Mouse (Mus musculus): ENCODE data around the gene Dnlz. TPM values are rescaled to one million over a fixed set of nuclear protein-coding genes. Genes with fewer than 3 reads are reported as not detected.

Gene Dnlz
- total and polyA plus RNA-seq, 3 experiments, result 21.8 to 27.7 TPM; not detected in 1

GRCm38 (mm10) chr2:26390954-26391353 lies 39.0 kb upstream of the Dnlz start:
- Histone ChIP-seq H3K79me2 (ENCODE audit: control insufficient read depth, insufficient read depth, low read length, poor library complexity) (peaks cover 31% of the 10 kb centered on the region), H3K36me3 (ENCODE audit: control insufficient read depth in 1 of 2, insufficient read depth in 2 of 2, low read length in 2 of 2) (peaks cover 7 to 18% of the 10 kb centered on the region in 2 experiments), H3K4me3 (ENCODE audit: control insufficient read depth in 1 of 2, insufficient read depth in 1 of 2, low read depth in 2 of 2, low read length in 2 of 2) (no peak overlapping the region), H3K4me1 (ENCODE audit: control insufficient read depth in 1 of 2, insufficient read depth in 2 of 2, low read length in 2 of 2) (peaks cover 0 to 11% of the 10 kb centered on the region in 2 experiments; a peak in 3 of 4 replicates), H3K9ac (ENCODE audit: control insufficient read depth, low read depth, low read length, poor library complexity, severe bottlenecking) (no peak overlapping the region), H3K27me3 (ENCODE audit: control insufficient read depth in 1 of 2, insufficient read depth in 2 of 2, low read length in 2 of 2) (no peaks in the 10 kb centered on the region), H3K9me3 (replicated peaks; ENCODE audit: insufficient read depth, low read length) (no peaks in the 10 kb centered on the region), H3K27ac (ENCODE audit: control insufficient read depth, low read depth, low read length) (no peak overlapping the region)
- no peak for DNase-seq (ENCODE audit: low read depth, low spot score)
- TF ChIP-seq POLR2AphosphoS2 (IDR thresholded peaks at IDR 0.05; ENCODE audit: low read length) (no peak), SMC3 (IDR thresholded peaks at IDR 0.05; ENCODE audit: low read depth, low read length) (no peak)

DNA sequence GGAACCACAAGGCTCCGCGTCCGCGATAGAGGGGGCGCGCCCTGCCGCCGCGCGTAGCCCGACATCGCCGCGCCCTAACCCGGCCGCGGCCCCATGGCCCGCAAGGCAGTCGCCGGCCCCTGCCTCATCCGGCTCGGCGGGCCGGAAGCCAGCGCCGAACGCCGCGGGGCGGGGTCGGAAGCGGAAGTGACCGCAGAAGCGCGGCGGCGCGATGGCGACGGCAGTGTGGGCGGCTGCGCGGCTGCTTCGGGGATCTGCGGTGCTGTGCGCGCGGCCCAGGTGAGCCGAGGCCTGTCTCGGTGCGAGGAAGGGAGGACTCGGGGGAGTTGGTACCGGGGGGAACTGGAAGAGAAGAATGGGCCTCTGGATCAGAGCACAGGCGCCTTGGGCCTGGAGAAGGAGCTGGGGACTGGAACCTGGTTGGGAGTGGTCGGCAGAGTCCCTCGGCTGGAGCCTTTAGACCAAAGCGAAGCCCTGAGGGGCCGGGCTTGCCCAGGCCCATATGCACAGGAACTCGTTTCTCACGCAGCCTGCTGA lies 37.3 kb upstream of the Dnlz start, which contains the start of the genes Entr1 and Pmpca:
Gene Entr1, minus strand, starts transcription at position 163 of the 537 bp plus-strand sequence.
Gene Pmpca, plus strand, starts transcription at position 186 of the 537 bp plus-strand sequence.
- peak; percentile 87 for DNase-seq (ENCODE audit: low read depth, low spot score)
- Histone ChIP-seq H3K4me1 (ENCODE audit: control insufficient read depth in 1 of 2, insufficient read depth in 2 of 2, low read length in 2 of 2) (peaks cover 0 to 11% of the 10 kb centered on the region in 2 experiments; a peak in 3 of 4 replicates), H3K4me3 (ENCODE audit: control insufficient read depth in 1 of 2, insufficient read depth in 1 of 2, low read depth in 2 of 2, low read length in 2 of 2) (peak within 1 kb of the TSS; percentile 75 to 93), H3K9ac (ENCODE audit: control insufficient read depth, low read depth, low read length, poor library complexity, severe bottlenecking) (peak within 1 kb of the TSS; percentile 85), H3K27ac (ENCODE audit: control insufficient read depth, low read depth, low read length) (peak within 1 kb of the TSS; percentile 34; the same call in 1 of the 2 replicates), H3K27me3 (ENCODE audit: control insufficient read depth in 1 of 2, insufficient read depth in 2 of 2, low read length in 2 of 2) (no peaks in the 10 kb centered on the region), H3K36me3 (ENCODE audit: control insufficient read depth in 1 of 2, insufficient read depth in 2 of 2, low read length in 2 of 2) (peaks cover 7 to 12% of the 10 kb centered on the region in 2 experiments), H3K79me2 (ENCODE audit: control insufficient read depth, insufficient read depth, low read length, poor library complexity) (peaks cover 31% of the 10 kb centered on the region), H3K9me3 (replicated peaks; ENCODE audit: insufficient read depth, low read length) (no peaks in the 10 kb centered on the region)
- TF ChIP-seq TCF12 (IDR thresholded peaks at IDR 0.05; ENCODE audit: low read depth, low read length), result peak; percentile 66
- 0 out of 2 replicates have a peak, but pooled peaks have one; percentile 17 for TF ChIP-seq MEF2A (IDR thresholded peaks at IDR 0.05; ENCODE audit: extremely low read depth, insufficient replicate concordance, low read depth, low read length, poor library complexity, severe bottlenecking)
- TF ChIP-seq CHD1 (IDR thresholded peaks at IDR 0.05; ENCODE audit: low read depth, low read length), result no peak
- no peak; the same call in 1 of the 2 replicates for TF ChIP-seq MAX (IDR thresholded peaks at IDR 0.05; ENCODE audit: low read length)
- TF ChIP-seq POLR2AphosphoS5 (IDR thresholded peaks at IDR 0.05; ENCODE audit: borderline replicate concordance, low read depth, low read length), result no peak
- TF ChIP-seq RAD21 (IDR thresholded peaks at IDR 0.05; ENCODE audit: low read depth, low read length), result no peak
- no peak for TF ChIP-seq CTCF (IDR thresholded peaks at IDR 0.05 in 2 of 3, conservative IDR thresholded peaks at IDR 0.05 in 1 of 3; ENCODE audit: control insufficient read depth in 1 of 3, insufficient read depth in 1 of 3, low read depth in 2 of 3, low read length in 3 of 3, poor library complexity in 1 of 3, severe bottlenecking in 1 of 3)
- TF ChIP-seq RCOR1 (IDR thresholded peaks at IDR 0.05; ENCODE audit: low read depth, low read length), result no peak
- TF ChIP-seq ZC3H11A (IDR thresholded peaks at IDR 0.05; ENCODE audit: low read depth, low read length), result no peak
- 0 out of 2 replicates have a peak, but pooled peaks have one; percentile 17 for TF ChIP-seq ETS1 (IDR thresholded peaks at IDR 0.05; ENCODE audit: low read depth, low read length)
- TF ChIP-seq HCFC1 (IDR thresholded peaks at IDR 0.05; ENCODE audit: low read depth, low read length), result peak; percentile 87
- peak; percentile 57; the same call in 1 of the 2 replicates for TF ChIP-seq ZMIZ1 (IDR thresholded peaks at IDR 0.05; ENCODE audit: low read depth, low read length)
- peak; percentile 96 for TF ChIP-seq NELFE (IDR thresholded peaks at IDR 0.05; ENCODE audit: low read depth, low read length)
- TF ChIP-seq EP300 (IDR thresholded peaks at IDR 0.05; ENCODE audit: low read depth in 1 of 2, low read length in 2 of 2), result no peak
- TF ChIP-seq SMC3 (IDR thresholded peaks at IDR 0.05; ENCODE audit: low read depth, low read length), result no peak
- no peak for TF ChIP-seq MYB (IDR thresholded peaks at IDR 0.05; ENCODE audit: low read depth, low read length)
- TF ChIP-seq POLR2AphosphoS2 (IDR thresholded peaks at IDR 0.05; ENCODE audit: low read length), result peak; percentile 90
- peak; percentile 59; the same call in 1 of the 2 replicates for TF ChIP-seq MAZ (IDR thresholded peaks at IDR 0.05; ENCODE audit: low read depth, low read length)
- peak; percentile 94 to 97 for TF ChIP-seq POLR2A (IDR thresholded peaks at IDR 0.05; ENCODE audit: control insufficient read depth in 1 of 2, insufficient read depth in 1 of 2, low read depth in 1 of 2, low read length in 2 of 2, poor library complexity in 1 of 2)
- peak; percentile 84 for TF ChIP-seq MXI1 (IDR thresholded peaks at IDR 0.05; ENCODE audit: low read depth, low read length)
- no peak for TF ChIP-seq USF2 (IDR thresholded peaks at IDR 0.05; ENCODE audit: borderline replicate concordance in 1 of 2, insufficient read depth in 1 of 2, low read depth in 1 of 2, low read length in 2 of 2)
- no peak for TF ChIP-seq E2F4 (IDR thresholded peaks at IDR 0.05; ENCODE audit: borderline replicate concordance, low read depth, low read length)
- no peak for TF ChIP-seq TAL1 (IDR thresholded peaks at IDR 0.05; ENCODE audit: low read length)
- TF ChIP-seq SIN3A (IDR thresholded peaks at IDR 0.05; ENCODE audit: low read length), result peak; percentile 82
- TF ChIP-seq CHD2 (IDR thresholded peaks at IDR 0.05; ENCODE audit: low read length), result no peak
- no peak for TF ChIP-seq JUND (IDR thresholded peaks at IDR 0.05; ENCODE audit: low read depth, low read length)
- no peak for TF ChIP-seq BHLHE40 (IDR thresholded peaks at IDR 0.05; ENCODE audit: borderline replicate concordance, low read depth, low read length)
- 0 out of 2 replicates have a peak, but pooled peaks have one; percentile 14 for TF ChIP-seq MYC (IDR thresholded peaks at IDR 0.05; ENCODE audit: low read depth, low read length)
- peak; percentile 87 for TF ChIP-seq ELF1 (IDR thresholded peaks at IDR 0.05; ENCODE audit: low read depth, low read length)
- peak; percentile 72 for TF ChIP-seq NRF1 (IDR thresholded peaks at IDR 0.05; ENCODE audit: insufficient read depth, low read depth, low read length, poor library complexity, severe bottlenecking)
